Mouse (Mus musculus): ENCODE data around the gene Rpp40.

Rpp40 gene

GRCm38 (mm10) chr13:35905879-35906481, at the start of gene Rpp40:
Rpp40 (minus strand) TSS chr13:35906359.
- DNase-seq (ENCODE audit: low spot score in 2 of 2) = peak; percentile 88 to 91

GRCm38 (mm10) chr13:35949814-35950455, 43.8 kb upstream of the Rpp40 start:
- DNase-seq (ENCODE audit: low spot score in 2 of 2) = no peak

DNA sequence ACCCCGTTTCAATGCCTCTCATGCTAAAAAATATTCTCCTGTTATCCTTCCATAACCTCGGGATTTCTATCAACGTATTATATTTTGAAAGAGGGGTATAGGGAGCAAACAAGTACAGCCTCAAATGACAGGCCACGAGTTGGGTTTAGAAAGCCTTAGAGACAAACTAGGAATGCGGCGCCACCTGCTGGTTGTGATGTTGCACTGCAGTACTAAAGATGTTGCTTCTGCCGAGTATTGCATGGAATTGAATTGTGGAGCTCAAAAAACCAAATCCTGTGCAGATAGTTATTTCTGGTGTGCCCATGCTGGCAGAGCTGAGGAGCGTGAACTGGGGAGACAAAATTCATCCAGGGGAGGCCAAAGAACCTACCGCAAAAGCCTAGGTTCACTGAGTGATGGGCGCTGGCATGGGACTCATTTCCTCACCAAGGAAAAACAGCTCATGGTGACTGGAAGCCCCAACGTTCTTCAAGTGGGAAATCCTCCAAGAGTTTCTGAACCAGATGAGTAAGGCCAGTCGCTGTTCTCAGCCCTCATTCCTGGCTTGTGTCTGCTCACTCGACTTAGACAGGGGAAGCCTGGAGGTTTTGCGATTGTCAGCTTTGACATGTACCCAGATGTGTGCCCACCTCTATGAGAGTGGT, 41.3 kb upstream of the Rpp40 start:
- peak; percentile 43 to 63 for DNase-seq (ENCODE audit: low spot score in 2 of 2)

DNA sequence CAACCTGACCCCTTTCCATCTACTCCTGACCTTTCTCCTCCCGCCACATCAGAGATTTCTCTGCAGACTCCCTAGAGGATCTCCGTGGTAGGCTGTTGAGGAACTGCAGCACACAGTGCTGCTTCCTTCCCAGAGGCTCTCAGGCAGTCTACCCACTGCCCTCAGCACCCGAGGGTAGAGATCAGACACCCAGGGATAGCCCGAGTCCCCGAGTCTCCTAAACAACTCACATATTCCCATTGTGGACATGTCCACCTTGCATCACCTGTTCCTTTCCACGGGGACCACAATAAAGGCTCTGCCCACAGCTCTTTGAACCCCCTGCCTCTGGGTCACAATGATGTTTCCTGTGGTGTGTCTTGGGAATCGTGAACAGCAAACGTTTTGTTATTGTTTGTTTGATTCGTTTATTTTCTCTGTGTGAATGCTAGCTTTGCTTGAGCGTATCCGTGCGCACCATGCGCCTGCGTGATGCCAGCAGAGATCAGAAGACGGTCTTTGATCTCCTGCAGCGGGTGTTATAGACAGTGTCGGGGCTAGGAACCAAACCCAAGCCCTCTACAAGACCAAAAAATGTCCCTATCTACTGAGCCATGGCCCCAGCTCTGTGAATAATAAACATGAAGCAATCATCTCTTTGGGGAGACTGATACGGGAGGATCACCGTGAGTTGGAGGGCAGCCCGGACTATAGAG, 40.6 kb upstream of the Rpp40 start:
- DNase-seq (ENCODE audit: low spot score in 2 of 2) = no peak

- no peak for DNase-seq (ENCODE audit: low spot score in 2 of 2)
Observed at GRCm38 (mm10) chr13:35940934-35941333, 34.8 kb upstream of the Rpp40 start.

DNA sequence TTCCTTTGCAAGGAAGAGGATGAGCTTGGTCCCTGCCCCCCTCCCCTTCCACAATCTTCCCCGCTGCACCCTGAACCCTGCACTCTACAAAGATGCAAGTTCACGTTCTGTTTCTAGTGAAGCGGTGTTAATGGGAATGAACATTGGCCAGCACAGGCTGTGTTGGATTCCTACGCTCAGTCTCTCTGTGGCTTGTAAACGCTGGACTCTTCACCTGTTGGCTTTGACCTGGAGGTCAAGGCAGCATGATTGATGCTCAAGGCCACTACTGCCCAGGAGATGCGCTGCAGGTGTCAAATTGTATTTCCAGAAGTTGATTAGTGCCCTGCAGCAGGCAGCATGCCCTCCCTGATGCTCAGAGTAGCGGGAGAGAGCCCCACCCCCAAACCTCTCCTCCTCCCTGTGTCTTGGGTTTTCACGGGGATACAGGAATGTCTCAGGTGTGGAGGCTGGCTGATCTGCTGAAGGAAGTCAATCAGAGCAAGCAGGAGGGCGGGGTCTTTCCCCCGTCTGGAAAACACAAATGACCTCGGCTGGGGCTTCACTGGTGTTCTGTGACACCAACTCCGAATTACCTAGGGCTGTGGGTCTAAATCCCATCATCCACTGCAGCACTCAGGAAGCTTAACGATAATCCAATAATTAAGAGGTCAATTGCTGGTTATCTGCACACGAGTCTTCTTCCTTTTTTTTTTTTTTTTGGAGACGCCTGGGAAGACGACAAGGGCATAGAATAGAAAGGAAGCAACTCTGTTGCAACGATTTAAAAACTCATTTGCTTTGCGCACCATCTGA, 33.9 kb upstream of the Rpp40 start:
- DNase-seq (ENCODE audit: low spot score in 2 of 2) = no peak

DNA sequence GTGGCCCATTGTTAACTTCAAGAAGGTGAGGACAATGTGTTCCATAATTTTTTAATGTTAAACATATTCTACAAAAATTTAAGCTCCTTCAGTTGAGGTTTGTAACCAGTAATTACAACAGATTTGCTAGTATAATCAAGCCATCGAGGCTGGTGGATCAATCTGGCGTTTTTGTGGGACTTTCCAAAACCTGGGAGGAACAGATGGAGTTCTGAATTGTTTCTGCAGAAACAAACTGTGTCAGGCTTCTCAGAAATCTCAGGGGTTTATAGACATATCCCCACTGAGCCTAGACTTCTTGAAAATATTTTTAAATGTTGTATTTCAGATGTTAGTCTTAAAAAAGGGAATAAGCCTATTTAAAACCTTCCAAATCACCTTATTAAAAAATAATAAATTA, 31.8 kb upstream of the Rpp40 start:
- no peak for DNase-seq (ENCODE audit: low spot score in 2 of 2)

DNA sequence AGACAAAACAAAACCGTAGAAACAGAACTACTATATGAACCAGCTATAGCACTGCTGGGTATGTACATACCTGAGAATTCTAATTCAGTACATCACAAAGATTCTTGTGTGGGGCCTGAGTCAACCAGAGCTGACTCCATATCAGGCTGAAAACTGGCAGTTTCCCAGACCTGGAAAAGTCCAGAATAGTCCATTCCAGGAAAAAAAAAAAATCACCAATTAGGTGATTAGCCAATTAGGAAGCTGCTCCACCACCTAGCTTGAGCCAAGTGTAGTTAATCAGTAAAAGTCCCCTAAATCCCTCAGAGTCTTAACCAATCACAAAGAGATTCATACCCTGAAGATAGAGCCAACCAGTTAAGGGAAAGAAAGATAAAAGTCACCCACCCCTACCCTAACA, 5.3 kb upstream of the Rpp40 start:
- no peak for DNase-seq (ENCODE audit: low spot score in 2 of 2)

DNA sequence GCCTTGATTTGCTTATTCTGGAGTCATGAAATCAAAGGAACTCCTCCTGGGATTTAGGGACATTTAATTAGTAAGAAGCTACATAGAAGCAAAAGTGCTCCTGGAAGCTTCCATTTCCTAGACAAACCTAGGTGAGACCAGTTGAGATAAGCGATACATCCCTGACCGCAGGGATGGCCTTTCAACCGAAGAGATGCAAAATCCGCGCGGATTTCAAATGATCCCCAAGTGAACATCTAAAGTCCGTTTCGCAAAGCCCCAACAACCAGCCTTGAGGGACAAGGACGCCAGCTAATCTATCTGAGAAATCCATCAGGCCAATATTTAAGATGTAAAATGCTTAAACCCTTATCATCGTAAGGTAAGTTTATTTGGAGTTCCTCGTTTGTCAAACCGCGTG, 781 bp downstream of the Rpp40 start:
- no peak for DNase-seq (ENCODE audit: low spot score in 2 of 2)

GRCm38 (mm10) chr13:35892866-35893265, 13.3 kb downstream of the Rpp40 start:
- no peak for DNase-seq (ENCODE audit: low spot score in 2 of 2)

DNA sequence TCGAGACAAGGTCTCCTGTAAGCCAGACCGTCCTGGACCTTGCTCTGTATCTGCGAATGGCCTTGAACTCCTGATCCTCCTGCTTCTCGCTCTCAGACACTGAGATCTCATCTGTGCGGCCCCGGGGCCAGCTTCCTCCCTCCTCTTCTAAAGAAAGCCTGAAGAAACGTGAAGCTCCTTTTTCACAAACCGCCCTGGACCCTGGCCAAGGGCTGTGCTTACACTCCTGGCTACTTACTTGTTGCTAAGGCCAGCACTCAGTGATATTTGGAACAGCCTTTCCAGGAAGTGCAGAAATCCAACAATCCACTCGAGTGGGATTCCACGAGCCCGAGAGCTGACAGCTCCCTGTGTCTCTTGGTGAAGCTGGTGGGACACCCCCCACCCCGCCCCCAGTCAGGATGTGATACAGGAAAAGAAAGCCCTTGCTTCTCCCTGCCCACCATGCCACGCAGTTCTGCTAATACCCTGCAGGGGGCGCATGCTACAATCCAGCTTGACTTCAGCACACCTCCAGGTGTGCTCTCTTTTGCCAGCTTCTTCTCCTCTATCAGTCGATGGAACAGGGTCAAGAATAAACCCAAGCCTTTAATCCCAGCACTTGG, 19.9 kb downstream of the Rpp40 start:
- peak; percentile 13 to 39 for DNase-seq (ENCODE audit: low spot score in 2 of 2)

DNA sequence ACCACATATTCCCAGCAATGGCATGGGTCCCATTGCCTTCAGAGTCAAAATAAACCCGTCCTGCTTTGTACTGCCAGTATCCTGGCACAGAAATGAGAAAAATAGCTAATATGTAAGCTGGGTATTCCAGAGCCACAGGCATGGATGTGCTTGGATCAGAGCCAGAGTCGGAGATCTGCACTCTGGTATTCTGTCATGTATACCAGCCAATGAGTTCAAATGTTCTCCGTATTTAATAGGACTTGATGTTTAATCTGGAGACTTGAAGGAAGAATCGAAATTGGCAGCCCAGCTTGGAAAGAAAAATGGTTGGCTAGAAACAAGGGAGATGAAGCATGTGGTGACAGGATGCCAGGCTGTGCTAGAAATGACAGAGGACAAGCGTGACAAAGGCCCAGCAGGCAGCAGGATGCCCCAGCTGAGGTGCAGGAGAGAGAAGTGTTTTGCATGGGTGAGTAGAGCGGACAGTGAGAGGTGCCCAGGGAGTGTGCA, 25.6 kb downstream of the Rpp40 start:
- DNase-seq (ENCODE audit: low spot score in 2 of 2) = no peak

DNA sequence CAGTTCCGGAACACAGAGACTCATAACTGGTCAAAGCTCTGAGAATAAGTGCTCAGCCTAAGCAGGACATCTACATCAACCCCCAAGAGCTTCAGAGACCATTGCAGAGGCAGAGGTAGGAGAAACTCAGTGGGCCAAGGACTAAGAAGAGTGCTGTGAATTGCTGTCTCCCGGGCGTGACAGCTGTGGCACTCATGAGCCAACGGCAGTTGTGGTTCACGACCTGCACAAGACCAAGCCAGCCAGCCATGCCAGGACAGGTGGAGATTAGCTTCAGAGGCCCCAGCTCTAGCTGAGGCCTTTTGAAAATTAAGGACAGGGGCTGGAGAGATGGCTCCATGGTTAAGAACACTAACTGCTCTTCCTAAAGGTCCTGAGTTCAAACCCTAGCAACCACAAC, 26.6 kb downstream of the Rpp40 start:
- DNase-seq (ENCODE audit: low spot score in 2 of 2) = no peak

DNA sequence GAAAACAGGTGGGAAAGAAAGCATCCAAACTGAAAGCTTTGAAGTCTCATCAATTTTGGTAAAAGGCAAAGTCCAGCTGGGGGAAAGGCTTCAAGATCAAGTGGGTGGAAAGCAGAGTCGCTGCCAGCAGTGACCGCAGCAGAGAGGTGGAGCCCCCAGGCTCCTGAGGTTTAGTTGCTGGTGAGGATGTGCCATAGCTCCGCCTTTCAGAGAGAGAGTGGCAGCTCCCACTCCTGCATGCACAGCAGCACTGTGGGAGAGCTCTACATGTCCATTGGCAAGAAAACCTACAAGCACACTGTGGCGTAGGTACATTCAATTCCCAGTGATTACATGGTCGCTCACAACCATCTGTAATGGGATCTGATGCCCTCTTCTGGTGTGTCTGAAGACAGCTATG, 27.1 kb downstream of the Rpp40 start:
- DNase-seq (ENCODE audit: low spot score in 2 of 2) = no peak

GRCm38 (mm10) chr13:35878282-35878681, 27.9 kb downstream of the Rpp40 start:
- DNase-seq (ENCODE audit: low spot score in 2 of 2) = no peak

- DNase-seq (ENCODE audit: low spot score in 2 of 2) = no peak
Observed at GRCm38 (mm10) chr13:35875396-35875795, 30.8 kb downstream of the Rpp40 start.

GRCm38 (mm10) chr13:35871107-35871506, 35.1 kb downstream of the Rpp40 start:
- DNase-seq (ENCODE audit: low spot score in 2 of 2) = no peak

DNA sequence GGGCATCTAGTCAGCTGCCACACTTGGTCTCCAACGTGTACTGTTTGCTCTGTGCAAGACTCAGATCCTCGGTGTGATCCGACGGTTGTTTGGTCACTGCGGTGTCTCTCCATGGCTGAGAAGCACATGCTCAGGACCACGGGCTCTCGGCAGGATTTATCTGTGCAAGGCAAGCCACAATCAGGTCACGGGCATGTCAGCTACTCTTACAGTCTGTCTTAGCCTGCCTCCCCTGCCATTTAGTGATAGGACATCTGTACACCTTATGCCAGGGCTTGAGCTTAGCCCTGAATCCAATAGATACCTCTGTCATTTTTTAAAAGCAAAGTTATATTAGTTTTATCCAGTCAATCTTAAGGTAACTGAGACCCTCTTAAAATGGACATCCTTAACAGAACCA, 35.5 kb downstream of the Rpp40 start:
- DNase-seq (ENCODE audit: low spot score in 2 of 2) = no peak

GRCm38 (mm10) chr13:35860916-35861315, 45.2 kb downstream of the Rpp40 start:
- peak in 1 of 2 experiments; percentile 21 for DNase-seq (ENCODE audit: low spot score in 2 of 2)

DNA sequence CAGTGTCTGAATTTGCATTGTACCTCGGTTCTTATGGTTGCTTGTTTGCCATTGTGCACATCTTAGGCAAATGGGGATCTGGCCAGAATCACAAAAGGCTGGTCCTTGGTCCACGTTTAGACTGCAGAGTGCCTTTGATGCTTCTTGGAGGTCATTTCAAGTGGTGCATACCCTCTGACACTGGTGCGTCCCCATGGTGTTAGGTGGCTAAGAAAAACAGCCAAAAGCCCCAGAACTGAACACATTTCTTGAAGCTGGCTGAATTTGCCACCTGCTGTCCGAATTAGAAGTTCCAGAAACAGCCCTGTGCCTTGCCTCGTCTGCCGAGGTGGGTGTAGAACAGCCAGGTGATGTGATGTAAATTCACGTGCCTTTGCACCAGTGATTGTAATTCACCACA, 48.7 kb downstream of the Rpp40 start:
- DNase-seq (ENCODE audit: low spot score in 2 of 2) = no peak

DNA sequence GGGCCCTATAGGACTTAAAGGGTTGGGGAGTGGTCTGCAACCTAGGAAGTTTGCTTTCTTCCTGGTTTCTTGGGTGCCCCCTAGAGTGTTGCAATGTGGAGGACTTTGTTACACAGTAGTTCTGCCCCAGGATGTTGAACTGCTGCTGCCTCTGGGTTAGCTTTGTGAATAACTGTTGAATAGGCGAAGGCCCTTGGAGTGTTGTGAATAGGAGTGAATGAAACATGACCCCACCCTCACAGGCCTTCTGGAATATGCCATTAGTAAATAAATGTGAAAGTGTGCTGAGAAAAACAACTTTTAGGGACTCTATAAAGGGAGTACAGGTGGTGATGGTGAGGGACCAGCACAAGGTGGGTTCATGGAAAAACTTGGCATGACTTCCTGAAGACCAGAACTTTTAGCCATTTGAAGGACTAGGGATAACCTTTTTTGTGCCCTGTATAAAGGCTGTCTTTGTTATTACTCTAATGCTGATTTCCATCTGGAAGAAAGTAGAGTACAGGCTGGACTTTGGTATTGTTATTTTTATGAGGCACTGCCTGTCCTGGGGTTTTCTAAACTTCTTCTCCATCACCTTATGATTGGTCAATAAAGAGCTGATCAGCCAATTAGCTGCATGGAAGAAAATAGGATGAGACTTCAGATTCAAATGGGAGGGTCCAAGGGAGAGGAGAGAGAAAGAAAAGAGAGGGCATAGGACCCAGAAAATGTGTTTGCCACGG, 53.1 kb downstream of the Rpp40 start:
- no peak for DNase-seq (ENCODE audit: low spot score in 2 of 2)

All from urinary bladder, postnatal 36 days (tissue).